ENCODE assay signal across 10 mouse cellular contexts in the genomic region with DNA sequence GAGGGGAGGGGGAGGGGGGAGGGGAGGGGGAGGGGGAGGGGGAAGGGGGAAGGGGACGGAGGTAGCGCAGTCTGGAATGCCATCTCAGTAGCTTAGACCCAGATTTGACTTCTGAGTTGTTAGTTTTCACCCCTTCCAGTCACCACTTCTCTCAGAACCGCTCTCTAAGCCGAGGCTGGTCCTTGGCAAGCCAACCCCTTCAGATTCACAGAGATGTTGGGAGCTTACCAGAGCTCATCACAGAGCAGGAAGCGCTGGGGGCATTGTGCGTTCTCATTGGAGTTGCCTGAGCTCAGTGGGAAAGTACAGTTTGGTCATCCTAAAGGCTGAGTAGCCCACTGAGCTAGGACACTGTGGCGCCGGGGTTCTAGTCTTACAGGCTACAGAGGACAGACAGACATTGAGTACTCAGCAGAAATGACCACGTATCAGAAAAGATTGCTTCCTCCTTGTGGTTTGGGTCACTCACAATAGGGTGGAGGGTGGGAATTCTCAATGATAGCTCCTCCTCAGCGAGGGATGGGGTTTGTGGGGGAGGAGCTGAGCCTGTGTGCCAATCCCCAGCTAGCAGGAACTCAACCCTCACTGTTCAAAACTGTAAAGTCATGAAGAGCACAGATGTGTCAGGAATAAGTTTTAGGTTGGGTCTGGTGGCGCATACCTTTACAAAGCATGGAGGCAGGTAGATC. TPM values are rescaled to one million over a fixed set of nuclear protein-coding genes. Genes with fewer than 3 reads are reported as not detected.
DNase-seq lines count a peak whose midpoint lies in the region; ATAC-seq and TF ChIP-seq lines count a peak whose summit lies in the region.
"Had no signal": no experiment of that assay in that cellular context is flagged by ENCODE, and none has a peak within 500 bp of the region (broad histone marks: within the 10 kb centered on the region; RNA-seq: fewer than 3 reads in every experiment).

No protein-coding gene starts in this region.

- H3K4me3 ChIP-seq in lung, embryonic 14.5 days (ENCODE audit: low read depth, low read length), result no peak overlapping the region
- no peak overlapping the region for H3K4me3 ChIP-seq in neural tube, embryonic 15.5 days (replicated peaks)
- H3K4me3 ChIP-seq in midbrain, postnatal 0 days (ENCODE audit: low read depth, low read length), result no peak overlapping the region

- WGBS in lung, embryonic 14.5 days, result 30% methylated on average over 11 of the region's 11 CpGs
- WGBS in neural tube, embryonic 15.5 days, result 49% methylated on average over 11 of the region's 11 CpGs
- WGBS in midbrain, postnatal 0 days, result 37% methylated on average over 11 of the region's 11 CpGs

- no peak overlapping the region for H3K9ac ChIP-seq in lung, embryonic 14.5 days
- H3K9ac ChIP-seq in neural tube, embryonic 15.5 days (replicated peaks), result no peak overlapping the region
- H3K9ac ChIP-seq in midbrain, postnatal 0 days (replicated peaks; ENCODE audit: low read length, poor library complexity, severe bottlenecking), result no peak overlapping the region

- TF ChIP-seq CTCF in lung, embryonic 14.5 days (IDR thresholded peaks at IDR 0.05; ENCODE audit: low read depth), result no peak
- no peak for TF ChIP-seq CTCF in midbrain, postnatal 0 days (IDR thresholded peaks at IDR 0.05)

- DNase-seq in 416B (ENCODE audit: low read depth) (peak; percentile 87), ES-CJ7 (ENCODE audit: low read depth, low spot score) (peak; percentile 72)
- DNase-seq in heart, postnatal 14 days, result peak; percentile 26 to 52
- peak; percentile 13 for DNase-seq in lung, embryonic 14.5 days
- no peak for DNase-seq in adrenal gland, postnatal 14 days
- no peak for DNase-seq in right cerebral cortex, postnatal 14 days
- DNase-seq in midbrain, postnatal 0 days (ENCODE audit: low spot score), result no peak
- DNase-seq: midbrain, embryonic 14.5 days had no signal

- ATAC-seq in lung, embryonic 14.5 days (ENCODE audit: insufficient read depth), result 0 out of 2 replicates have a peak, but pooled peaks have one; percentile 29
- ATAC-seq in neural tube, embryonic 15.5 days (ENCODE audit: low FRiP score), result no peak
- ATAC-seq in midbrain, postnatal 0 days (ENCODE audit: low FRiP score), result no peak

- no peak overlapping the region for H3K4me2 ChIP-seq in lung, embryonic 14.5 days
- no peak overlapping the region for H3K4me2 ChIP-seq in neural tube, embryonic 15.5 days
- no peak overlapping the region for H3K4me2 ChIP-seq in midbrain, postnatal 0 days (ENCODE audit: low read depth, low read length, poor library complexity, severe bottlenecking)

- no peak overlapping the region for H3K27ac ChIP-seq in lung, embryonic 14.5 days (ENCODE audit: low read depth)
- no peak overlapping the region for H3K27ac ChIP-seq in neural tube, embryonic 15.5 days (replicated peaks)
- no peak overlapping the region for H3K27ac ChIP-seq in midbrain, postnatal 0 days (ENCODE audit: low read depth, low read length)

- intact Hi-C loops in heart, postnatal 14 days (cut with DNase I), result loop anchor here (5.0 kb wide), 1 partner anchor 43 kb away; a partner anchor contains a TSS

- no peaks in the 10 kb centered on the region for H3K27me3 ChIP-seq in lung, embryonic 14.5 days (ENCODE audit: insufficient read depth, low read length)
- H3K27me3 ChIP-seq in neural tube, embryonic 15.5 days (replicated peaks), result no peaks in the 10 kb centered on the region
- no peaks in the 10 kb centered on the region for H3K27me3 ChIP-seq in midbrain, postnatal 0 days (ENCODE audit: insufficient read depth, low read length)

- H3K9me3 ChIP-seq in lung, embryonic 14.5 days (ENCODE audit: low read depth, low read length), result no peaks in the 10 kb centered on the region
- H3K9me3 ChIP-seq in neural tube, embryonic 15.5 days (replicated peaks), result no peaks in the 10 kb centered on the region
- H3K9me3 ChIP-seq in midbrain, postnatal 0 days (ENCODE audit: low read length), result no peaks in the 10 kb centered on the region

- 0 out of 2 replicates have a peak, but pooled peaks cover 3% of the 10 kb centered on the region for H3K4me1 ChIP-seq in lung, embryonic 14.5 days (ENCODE audit: insufficient read depth)
- no peaks in the 10 kb centered on the region; the same call in 1 of the 2 replicates for H3K4me1 ChIP-seq in neural tube, embryonic 15.5 days
- H3K4me1 ChIP-seq in midbrain, postnatal 0 days (ENCODE audit: insufficient read depth, low read length), result no peaks in the 10 kb centered on the region

- no peaks in the 10 kb centered on the region for H3K36me3 ChIP-seq in lung, embryonic 14.5 days (ENCODE audit: insufficient read depth)
- no peaks in the 10 kb centered on the region for H3K36me3 ChIP-seq in neural tube, embryonic 15.5 days
- no peaks in the 10 kb centered on the region for H3K36me3 ChIP-seq in midbrain, postnatal 0 days (ENCODE audit: insufficient read depth, low read length)

RNA-seq across cellular contexts. Expression of a gene that starts 2.0 kb away (rescaled TPM):
- total RNA-seq in heart, postnatal 14 days (2021), result 10 to 100 TPM; 12.8 to 12.9 TPM
- polyA plus RNA-seq in lung, embryonic 14.5 days (2014; fragmentation: Nextera tagmentation; extraction: Ambion mirVana), result 2.5 and 3.0 TPM in 2 replicates
- polyA plus RNA-seq in neural tube, embryonic 15.5 days (2015; fragmentation: Nextera tagmentation; extraction: Ambion mirVana), result 0.37 and 0.91 TPM in 2 replicates
- 19.2 and 23.9 TPM in 2 replicates for total RNA-seq in adrenal gland, postnatal 14 days (2021)
- total RNA-seq in midbrain, postnatal 0 days (2014; rRNA removed), result 2.9 and 3.7 TPM in 2 replicates
- 0.15 and 0.16 TPM in 2 replicates for polyA plus RNA-seq in midbrain, postnatal 0 days (2015; fragmentation: Nextera tagmentation; extraction: Ambion mirVana)

RNA-seq across cellular contexts. Expression of a gene that starts 24.0 kb away (rescaled TPM):
- under 1 TPM in 1 of 2 experiments, not detected in 1; 0.20 TPM for total RNA-seq in heart, postnatal 14 days (2021)
- polyA plus RNA-seq in lung, embryonic 14.5 days (2014; fragmentation: Nextera tagmentation; extraction: Ambion mirVana), result 0.21 and 0.27 TPM in 2 replicates
- polyA plus RNA-seq in neural tube, embryonic 15.5 days (2015; fragmentation: Nextera tagmentation; extraction: Ambion mirVana), result 0.20 and 0.22 TPM in 2 replicates
- not detected in 2 replicates for total RNA-seq in adrenal gland, postnatal 14 days (2021)
- 0.55 TPM in 1 of 2 replicates, not detected in the other for total RNA-seq in midbrain, postnatal 0 days (2014; rRNA removed)
- 0.26 and 0.48 TPM in 2 replicates for polyA plus RNA-seq in midbrain, postnatal 0 days (2015; fragmentation: Nextera tagmentation; extraction: Ambion mirVana)
- polyA plus RNA-seq: embryonic facial prominence, embryonic 14.5 days had no signal

RNA-seq across cellular contexts. Expression of a gene that starts 30.9 kb away (rescaled TPM):
- total RNA-seq in heart, postnatal 14 days (2021), result under 1 TPM; 0.17 to 0.61 TPM
- 0.16 and 0.22 TPM in 2 replicates for polyA plus RNA-seq in lung, embryonic 14.5 days (2014; fragmentation: Nextera tagmentation; extraction: Ambion mirVana)
- 0.17 and 0.36 TPM in 2 replicates for polyA plus RNA-seq in neural tube, embryonic 15.5 days (2015; fragmentation: Nextera tagmentation; extraction: Ambion mirVana)
- 0.56 and 0.60 TPM in 2 replicates for total RNA-seq in adrenal gland, postnatal 14 days (2021)
- total RNA-seq in midbrain, postnatal 0 days (2014; rRNA removed), result 0.11 TPM in 1 of 2 replicates, not detected in the other
- 0.10 and 0.21 TPM in 2 replicates for polyA plus RNA-seq in midbrain, postnatal 0 days (2015; fragmentation: Nextera tagmentation; extraction: Ambion mirVana)

RNA-seq across cellular contexts. Expression of a gene that starts 41.3 kb away (rescaled TPM):
- total RNA-seq in heart, postnatal 14 days (2021), result not detected
- polyA plus RNA-seq in lung, embryonic 14.5 days (2014; fragmentation: Nextera tagmentation; extraction: Ambion mirVana), result 0.12 TPM in 1 of 2 replicates, not detected in the other
- polyA plus RNA-seq in neural tube, embryonic 15.5 days (2015; fragmentation: Nextera tagmentation; extraction: Ambion mirVana), result 0.05 TPM in 1 of 2 replicates, not detected in the other
- total RNA-seq in adrenal gland, postnatal 14 days (2021), result 0.11 TPM in 1 of 2 replicates, not detected in the other
- 0.09 TPM in 1 of 2 replicates, not detected in the other for total RNA-seq in midbrain, postnatal 0 days (2014; rRNA removed)
- not detected in 2 replicates for polyA plus RNA-seq in midbrain, postnatal 0 days (2015; fragmentation: Nextera tagmentation; extraction: Ambion mirVana)
- polyA plus RNA-seq: midbrain, embryonic 14.5 days had no signal

RNA-seq across cellular contexts. Expression of a gene that starts 44.0 kb away (rescaled TPM):
- total RNA-seq in heart, postnatal 14 days (2021), result 10 to 100 TPM; 11.5 to 13.3 TPM
- 18.0 and 21.2 TPM in 2 replicates for polyA plus RNA-seq in lung, embryonic 14.5 days (2014; fragmentation: Nextera tagmentation; extraction: Ambion mirVana)
- 13.9 and 14.6 TPM in 2 replicates for polyA plus RNA-seq in neural tube, embryonic 15.5 days (2015; fragmentation: Nextera tagmentation; extraction: Ambion mirVana)
- 16.4 and 17.9 TPM in 2 replicates for total RNA-seq in adrenal gland, postnatal 14 days (2021)
- total RNA-seq in midbrain, postnatal 0 days (2014; rRNA removed), result 16.0 and 17.4 TPM in 2 replicates
- polyA plus RNA-seq in midbrain, postnatal 0 days (2015; fragmentation: Nextera tagmentation; extraction: Ambion mirVana), result 8.6 and 9.2 TPM in 2 replicates

Comparison
In these comparisons a context has a peak if more than half of its experiments do, and no peak if none do; other contexts are left out.
1. DNase-seq: peak in 416B (single experiment), ES-CJ7 (single experiment), heart, postnatal 14 days (2 of 2) and lung, embryonic 14.5 days (single experiment); none in adrenal gland, postnatal 14 days (single experiment), right cerebral cortex, postnatal 14 days (single experiment) and midbrain, postnatal 0 days (single experiment).